11 mouse cellular contexts compared by ENCODE assay signal in the genomic region with DNA sequence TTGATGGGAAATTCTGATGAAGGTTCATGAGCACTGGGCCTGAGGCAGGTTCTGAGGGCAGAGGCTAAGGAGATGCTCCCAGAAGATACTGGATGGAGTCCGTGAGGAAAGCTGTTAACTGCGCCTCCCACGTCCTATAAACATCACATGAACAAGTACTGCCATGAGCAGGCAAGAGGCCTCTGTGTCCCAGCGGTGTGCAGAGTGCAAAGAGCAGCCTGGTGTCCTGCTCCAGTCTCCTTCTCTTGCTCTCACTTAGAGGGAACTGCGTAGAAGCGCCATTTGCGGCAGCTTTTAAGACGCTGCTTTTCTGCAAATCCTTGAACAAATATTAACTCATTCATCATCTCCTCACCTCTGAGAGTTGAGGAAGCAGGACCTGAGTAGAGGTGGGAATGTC.
DNase-seq lines count a peak whose midpoint lies in the region; ATAC-seq lines count a peak whose summit lies in the region.
"Had no signal": no experiment of that assay in that cellular context is flagged by ENCODE, and none has a peak within 500 bp of the region (broad histone marks: within the 10 kb centered on the region; RNA-seq: fewer than 3 reads in every experiment).

No protein-coding gene starts in this region.

- H3K36me3 ChIP-seq in heart, embryonic 11.5 days (ENCODE audit: control insufficient read depth, insufficient read depth, low read length) = no peaks in the 10 kb centered on the region
- no peaks in the 10 kb centered on the region for H3K36me3 ChIP-seq in lung, embryonic 15.5 days
- H3K36me3 ChIP-seq in limb, embryonic 11.5 days (ENCODE audit: control insufficient read depth, insufficient read depth, low read length) = no peaks in the 10 kb centered on the region
- no peaks in the 10 kb centered on the region for H3K36me3 ChIP-seq in stomach, embryonic 15.5 days
- H3K36me3 ChIP-seq: neural tube, embryonic 12.5 days had no signal

- peaks cover 5% of the 10 kb centered on the region; the same call in 1 of the 2 replicates for H3K4me1 ChIP-seq in heart, embryonic 11.5 days (ENCODE audit: control insufficient read depth, insufficient read depth, low read length)
- H3K4me1 ChIP-seq in lung, embryonic 15.5 days = peaks cover 27% of the 10 kb centered on the region
- H3K4me1 ChIP-seq in limb, embryonic 11.5 days (ENCODE audit: control insufficient read depth, insufficient read depth, low read length) = peaks cover 9% of the 10 kb centered on the region
- 0 out of 2 replicates have a peak, but pooled peaks cover 10% of the 10 kb centered on the region for H3K4me1 ChIP-seq in stomach, embryonic 15.5 days
- H3K4me1 ChIP-seq: neural tube, embryonic 12.5 days had no signal

- H3K9ac ChIP-seq in heart, embryonic 11.5 days (ENCODE audit: low read depth, low read length) = no peak overlapping the region
- no peak overlapping the region for H3K9ac ChIP-seq in lung, embryonic 15.5 days
- no peak overlapping the region for H3K9ac ChIP-seq in limb, embryonic 11.5 days (ENCODE audit: low read length)
- no peak overlapping the region for H3K9ac ChIP-seq in stomach, embryonic 15.5 days
- H3K9ac ChIP-seq: neural tube, embryonic 12.5 days had no signal

- H3K27me3 ChIP-seq in heart, embryonic 11.5 days (ENCODE audit: control insufficient read depth, insufficient read depth, low read length) = no peaks in the 10 kb centered on the region
- no peaks in the 10 kb centered on the region for H3K27me3 ChIP-seq in lung, embryonic 15.5 days
- no peaks in the 10 kb centered on the region for H3K27me3 ChIP-seq in limb, embryonic 11.5 days (ENCODE audit: control insufficient read depth, insufficient read depth, low read length)
- H3K27me3 ChIP-seq in stomach, embryonic 15.5 days (replicated peaks) = no peaks in the 10 kb centered on the region
- H3K27me3 ChIP-seq: neural tube, embryonic 12.5 days had no signal

- no peak overlapping the region for H3K4me3 ChIP-seq in heart, embryonic 11.5 days (ENCODE audit: low read depth, low read length)
- H3K4me3 ChIP-seq in lung, embryonic 15.5 days = no peak overlapping the region
- no peak overlapping the region for H3K4me3 ChIP-seq in limb, embryonic 11.5 days (ENCODE audit: low read depth, low read length)
- H3K4me3 ChIP-seq in stomach, embryonic 15.5 days (replicated peaks) = no peak overlapping the region
- H3K4me3 ChIP-seq: neural tube, embryonic 12.5 days had no signal

- DNase-seq in heart, postnatal 10 days = no peak
- no peak for DNase-seq in lung, postnatal 36 days
- peak; percentile 33 for DNase-seq in limb, embryonic 11.5 days (ENCODE audit: low spot score)
- DNase-seq in cerebellum, adult 18-20 months = no peak
- DNase-seq in retina, postnatal 1 day = no peak
- DNase-seq: cerebellum, postnatal 25 days; right cerebral cortex, adult 18-20 months had no signal

- intact Hi-C loops in heart, postnatal 10 days (cut with DNase I) = no loop called here

- 42% methylated on average over 8 of the region's 8 CpGs for WGBS in heart, embryonic 11.5 days (ENCODE audit: insufficient replicate concordance)
- 23% methylated on average over 8 of the region's 8 CpGs for WGBS in lung, embryonic 15.5 days
- WGBS in limb, embryonic 11.5 days = 37% methylated on average over 8 of the region's 8 CpGs
- 31% methylated on average over 8 of the region's 8 CpGs for WGBS in stomach, embryonic 15.5 days

- no peaks in the 10 kb centered on the region for H3K9me3 ChIP-seq in heart, embryonic 11.5 days (replicated peaks; ENCODE audit: control insufficient read depth, low read length)
- H3K9me3 ChIP-seq in lung, embryonic 15.5 days = no peaks in the 10 kb centered on the region
- H3K9me3 ChIP-seq in limb, embryonic 11.5 days (ENCODE audit: control insufficient read depth, low read length) = no peaks in the 10 kb centered on the region
- no peaks in the 10 kb centered on the region for H3K9me3 ChIP-seq in stomach, embryonic 15.5 days
- H3K9me3 ChIP-seq: neural tube, embryonic 12.5 days had no signal

- H3K27ac ChIP-seq in heart, embryonic 11.5 days (ENCODE audit: low read depth, low read length) = no peak overlapping the region
- H3K27ac ChIP-seq in lung, embryonic 15.5 days = no peak overlapping the region
- no peak overlapping the region for H3K27ac ChIP-seq in limb, embryonic 11.5 days (replicated peaks; ENCODE audit: low read depth, low read length)
- H3K27ac ChIP-seq in stomach, embryonic 15.5 days = no peak overlapping the region
- H3K27ac ChIP-seq: neural tube, embryonic 12.5 days had no signal

- H3K4me2 ChIP-seq in heart, embryonic 11.5 days = peak overlapping the region; percentile 25
- H3K4me2 ChIP-seq in lung, embryonic 15.5 days = peak overlapping the region; percentile 21; the same call in 1 of the 2 replicates
- no peak overlapping the region; the same call in 1 of the 2 replicates for H3K4me2 ChIP-seq in limb, embryonic 11.5 days (ENCODE audit: low read depth, severe bottlenecking)
- H3K4me2 ChIP-seq in stomach, embryonic 15.5 days = peak overlapping the region; percentile 29
- H3K4me2 ChIP-seq: neural tube, embryonic 12.5 days had no signal

- ATAC-seq in heart, embryonic 11.5 days (replicated peaks; ENCODE audit: insufficient number of reproducible peaks, low FRiP score, low TSS enrichment) = no peak
- no peak for ATAC-seq in lung, embryonic 15.5 days (ENCODE audit: borderline replicate concordance, extremely low read depth, low FRiP score, low TSS enrichment)
- no peak for ATAC-seq in limb, embryonic 11.5 days (ENCODE audit: insufficient number of reproducible peaks, low FRiP score, low TSS enrichment, low read depth)
- ATAC-seq in stomach, embryonic 15.5 days (ENCODE audit: insufficient read depth, low FRiP score, low read depth) = no peak
